Mouse (Mus musculus): ENCODE data around the gene Prkce. TPM values are rescaled to one million over a fixed set of nuclear protein-coding genes. Genes with fewer than 3 reads are reported as not detected.

Prkce gene
- polyA plus RNA-seq, 2 experiments, result 0.32 to 0.37 TPM

GRCm38 (mm10) chr17:86166567-86167319, 842 bp upstream of the Prkce start:
- WGBS (ENCODE audit: insufficient replicate concordance), result under 1% methylated on average over 46 of the region's 46 CpGs
- H3K9me3 ChIP-seq (ENCODE audit: control insufficient read depth, low read length), result no peaks in the 10 kb centered on the region
- H3K4me1 ChIP-seq (replicated peaks; ENCODE audit: control insufficient read depth in 2 of 2, insufficient read depth in 2 of 2, low read length in 1 of 2), result no peaks in the 10 kb centered on the region; a peak in 2 of 4 replicates
- H3K4me3 ChIP-seq (ENCODE audit: insufficient read depth in 1 of 2, low read depth in 2 of 2, low read length in 2 of 2), result peak overlapping the region; percentile 67 to 80
- ATAC-seq (ENCODE audit: insufficient read depth), result peak; percentile 66
- peak overlapping the region; percentile 68 for H3K4me2 ChIP-seq (ENCODE audit: low read depth)
- peaks cover 27% of the 10 kb centered on the region for H3K27me3 ChIP-seq (ENCODE audit: control insufficient read depth, insufficient read depth, low read length)
- peak overlapping the region; percentile 77 for H3K9ac ChIP-seq (replicated peaks)
- no peak for DNase-seq (ENCODE audit: low read depth in 3 of 3, low spot score in 3 of 3)
- TF ChIP-seq CTCF (IDR thresholded peaks at IDR 0.05; ENCODE audit: low read depth) (no peak), EP300 (IDR thresholded peaks at IDR 0.05; ENCODE audit: low read depth) (no peak)
- H3K36me3 ChIP-seq (replicated peaks; ENCODE audit: control insufficient read depth, insufficient read depth, low read depth), result no peaks in the 10 kb centered on the region
- peak overlapping the region; percentile 48 for H3K27ac ChIP-seq

- WGBS (ENCODE audit: insufficient replicate concordance), result under 1% methylated on average over 64 of the region's 64 CpGs
- peak overlapping the region; percentile 77; the same call in 1 of the 2 replicates for H3K9ac ChIP-seq (replicated peaks)
- H3K4me1 ChIP-seq (replicated peaks; ENCODE audit: control insufficient read depth in 2 of 2, insufficient read depth in 2 of 2, low read length in 1 of 2), result no peaks in the 10 kb centered on the region
- no peaks in the 10 kb centered on the region for H3K9me3 ChIP-seq (ENCODE audit: control insufficient read depth, low read length)
- peak overlapping the region; percentile 67 to 80 for H3K4me3 ChIP-seq (ENCODE audit: insufficient read depth in 1 of 2, low read depth in 2 of 2, low read length in 2 of 2)
- H3K27ac ChIP-seq, result no peak overlapping the region
- peak overlapping the region; percentile 68 for H3K4me2 ChIP-seq (ENCODE audit: low read depth)
- no peak for ATAC-seq (ENCODE audit: insufficient read depth)
- H3K27me3 ChIP-seq (ENCODE audit: control insufficient read depth, insufficient read depth, low read length), result peaks cover 27% of the 10 kb centered on the region
- TF ChIP-seq CTCF (IDR thresholded peaks at IDR 0.05; ENCODE audit: low read depth) (no peak), EP300 (IDR thresholded peaks at IDR 0.05; ENCODE audit: low read depth) (no peak)
- no peak for DNase-seq (ENCODE audit: low read depth in 3 of 3, low spot score in 3 of 3)
- H3K36me3 ChIP-seq (replicated peaks; ENCODE audit: control insufficient read depth, insufficient read depth, low read depth), result no peaks in the 10 kb centered on the region
Observed at GRCm38 (mm10) chr17:86168231-86168981, 821 bp downstream of the Prkce start.

GRCm38 (mm10) chr17:86169092-86169491, 1.5 kb downstream of the Prkce start:
- DNase-seq (ENCODE audit: low read depth in 3 of 3, low spot score in 3 of 3) (no peak), ATAC-seq (ENCODE audit: insufficient read depth) (no peak)
- 35% methylated on average over 6 of the region's 6 CpGs for WGBS (ENCODE audit: insufficient replicate concordance)
- peak overlapping the region; percentile 68 for H3K4me2 ChIP-seq (ENCODE audit: low read depth)
- H3K9me3 ChIP-seq (ENCODE audit: control insufficient read depth, low read length), result no peaks in the 10 kb centered on the region
- H3K27me3 ChIP-seq (ENCODE audit: control insufficient read depth, insufficient read depth, low read length), result peaks cover 27% of the 10 kb centered on the region
- no peaks in the 10 kb centered on the region for H3K36me3 ChIP-seq (replicated peaks; ENCODE audit: control insufficient read depth, insufficient read depth, low read depth)
- TF ChIP-seq EP300 (IDR thresholded peaks at IDR 0.05; ENCODE audit: low read depth) (no peak), CTCF (IDR thresholded peaks at IDR 0.05; ENCODE audit: low read depth) (no peak)
- H3K4me3 ChIP-seq (ENCODE audit: insufficient read depth in 1 of 2, low read depth in 2 of 2, low read length in 2 of 2), result peak overlapping the region; percentile 67 to 80; a peak in 3 of 4 replicates
- H3K4me1 ChIP-seq (replicated peaks; ENCODE audit: control insufficient read depth in 2 of 2, insufficient read depth in 2 of 2, low read length in 1 of 2), result no peaks in the 10 kb centered on the region
- no peak overlapping the region for H3K27ac ChIP-seq
- no peak overlapping the region for H3K9ac ChIP-seq (replicated peaks)

- Histone ChIP-seq H3K4me1 (replicated peaks; ENCODE audit: control insufficient read depth in 2 of 2, insufficient read depth in 2 of 2, low read length in 1 of 2) (no peaks in the 10 kb centered on the region; a peak in 1 of 4 replicates), H3K36me3 (replicated peaks; ENCODE audit: control insufficient read depth, insufficient read depth, low read depth) (no peaks in the 10 kb centered on the region), H3K4me3 (ENCODE audit: insufficient read depth in 1 of 2, low read depth in 2 of 2, low read length in 2 of 2) (no peak overlapping the region), H3K9ac (replicated peaks) (no peak overlapping the region), H3K9me3 (ENCODE audit: control insufficient read depth, low read length) (no peaks in the 10 kb centered on the region), H3K27me3 (ENCODE audit: control insufficient read depth, insufficient read depth, low read length) (peaks cover 27% of the 10 kb centered on the region), H3K4me2 (ENCODE audit: low read depth) (no peak overlapping the region), H3K27ac (no peak overlapping the region)
- TF ChIP-seq CTCF (IDR thresholded peaks at IDR 0.05; ENCODE audit: low read depth), result no peak
- no peak for TF ChIP-seq EP300 (IDR thresholded peaks at IDR 0.05; ENCODE audit: low read depth)
- ATAC-seq (ENCODE audit: insufficient read depth), result no peak
- no peak for DNase-seq (ENCODE audit: low read depth in 3 of 3, low spot score in 3 of 3)
- WGBS (ENCODE audit: insufficient replicate concordance), result 36% methylated on average over 9 of the region's 9 CpGs
Observed at GRCm38 (mm10) chr17:86170164-86170958, 2.8 kb downstream of the Prkce start.
